Mouse (Mus musculus): Measurements from ENCODE around the gene Srp54a. TPM values are rescaled to one million over a fixed set of nuclear protein-coding genes. Genes with fewer than 3 reads are reported as not detected.
"Not testable (repeated sequence)": the region's sequence is repeated elsewhere in the genome, so short reads cannot be mapped to it uniquely, and the experiment has no call there.

Gene Srp54a
- polyA plus RNA-seq, 1 experiment from 2014 or later: 184 TPM

- H3K9ac ChIP-seq (ENCODE audit: low read length); H3K4me3 ChIP-seq (ENCODE audit: low read depth, low read length): not testable (repeated sequence)
- WGBS: 88% methylated on average over 1 of the region's 7 CpGs
These were observed 12.1 kb downstream of the Srp54a start for GRCm38 (mm10) chr12:55092127-55092526.

GRCm38 (mm10) chr12:55112616-55113015 is 32.6 kb downstream of the Srp54a start:
- H3K9ac ChIP-seq (ENCODE audit: low read length); H3K27ac ChIP-seq (ENCODE audit: low read depth, low read length); H3K4me2 ChIP-seq; H3K27me3 ChIP-seq (ENCODE audit: control insufficient read depth, insufficient read depth, low read length); H3K36me3 ChIP-seq (ENCODE audit: control insufficient read depth, insufficient read depth, low read length); H3K4me3 ChIP-seq (ENCODE audit: low read depth, low read length); DNase-seq (ENCODE audit: low spot score, missing footprints); H3K4me1 ChIP-seq (ENCODE audit: control insufficient read depth, insufficient read depth, low read length); ATAC-seq (ENCODE audit: low FRiP score); H3K9me3 ChIP-seq (ENCODE audit: control insufficient read depth, low read length): not testable (repeated sequence)
- WGBS: no CpG with 5 or more reads among the region's 7 CpGs

More at GRCm38 (mm10) chr12:55092127-55092526, 12.1 kb downstream of the Srp54a start:
- not testable (repeated sequence) for H3K27ac ChIP-seq (ENCODE audit: low read depth, low read length); H3K36me3 ChIP-seq (ENCODE audit: control insufficient read depth, insufficient read depth, low read length); ATAC-seq (ENCODE audit: low FRiP score); H3K9me3 ChIP-seq (ENCODE audit: control insufficient read depth, low read length); H3K27me3 ChIP-seq (ENCODE audit: control insufficient read depth, insufficient read depth, low read length); DNase-seq (ENCODE audit: low spot score, missing footprints); H3K4me2 ChIP-seq; H3K4me1 ChIP-seq (ENCODE audit: control insufficient read depth, insufficient read depth, low read length)

GRCm38 (mm10) chr12:55124242-55124641 is 44.2 kb downstream of the Srp54a start, which contains the start of gene Fam177a:
Gene Fam177a, plus strand, starts transcription at chr12:55124469.
- not testable (repeated sequence) for DNase-seq (ENCODE audit: low spot score, missing footprints); H3K9me3 ChIP-seq (ENCODE audit: control insufficient read depth, low read length); H3K27me3 ChIP-seq (ENCODE audit: control insufficient read depth, insufficient read depth, low read length); H3K4me2 ChIP-seq; H3K4me3 ChIP-seq (ENCODE audit: low read depth, low read length); H3K4me1 ChIP-seq (ENCODE audit: control insufficient read depth, insufficient read depth, low read length); H3K27ac ChIP-seq (ENCODE audit: low read depth, low read length); H3K36me3 ChIP-seq (ENCODE audit: control insufficient read depth, insufficient read depth, low read length); H3K9ac ChIP-seq (ENCODE audit: low read length)
- no CpG with 5 or more reads among the region's 40 CpGs for WGBS
- ATAC-seq (ENCODE audit: low FRiP score): peak; percentile 96

DNA sequence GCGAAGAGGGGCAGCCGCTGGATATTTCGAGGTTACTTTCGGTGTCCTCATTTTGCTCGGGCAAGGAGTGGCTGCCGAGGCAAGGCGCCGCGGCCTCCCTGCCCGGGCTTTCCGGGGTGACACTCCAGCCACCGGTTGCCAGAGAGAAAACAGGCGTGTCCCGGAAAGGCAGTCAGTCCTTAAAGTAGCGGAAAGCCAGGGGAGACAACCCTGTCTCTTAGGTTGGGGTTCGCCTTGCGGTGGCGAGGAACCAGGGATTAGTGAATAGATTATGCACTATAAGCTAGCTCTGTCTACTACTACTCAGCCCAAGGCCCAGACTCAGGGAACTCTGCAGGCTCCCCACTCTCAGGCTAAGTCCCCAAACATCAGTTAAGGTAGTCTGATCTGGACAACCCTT is 44.7 kb downstream of the Srp54a start:
- DNase-seq (ENCODE audit: low spot score, missing footprints); H3K9ac ChIP-seq (ENCODE audit: low read length); H3K36me3 ChIP-seq (ENCODE audit: control insufficient read depth, insufficient read depth, low read length); H3K27ac ChIP-seq (ENCODE audit: low read depth, low read length); H3K9me3 ChIP-seq (ENCODE audit: control insufficient read depth, low read length); H3K4me2 ChIP-seq; H3K27me3 ChIP-seq (ENCODE audit: control insufficient read depth, insufficient read depth, low read length); H3K4me1 ChIP-seq (ENCODE audit: control insufficient read depth, insufficient read depth, low read length); H3K4me3 ChIP-seq (ENCODE audit: low read depth, low read length): not testable (repeated sequence)
- ATAC-seq (ENCODE audit: low FRiP score): peak; percentile 52; the same call in 1 of the 2 replicates
- no CpG with 5 or more reads among the region's 18 CpGs for WGBS

GRCm38 (mm10) chr12:55135540-55135939 is 55.5 kb downstream of the Srp54a start:
- not testable (repeated sequence) for H3K4me2 ChIP-seq; H3K9me3 ChIP-seq (ENCODE audit: control insufficient read depth, low read length); ATAC-seq (ENCODE audit: low FRiP score); DNase-seq (ENCODE audit: low spot score, missing footprints); H3K9ac ChIP-seq (ENCODE audit: low read length); H3K4me3 ChIP-seq (ENCODE audit: low read depth, low read length); H3K27me3 ChIP-seq (ENCODE audit: control insufficient read depth, insufficient read depth, low read length); H3K36me3 ChIP-seq (ENCODE audit: control insufficient read depth, insufficient read depth, low read length); H3K27ac ChIP-seq (ENCODE audit: low read depth, low read length); H3K4me1 ChIP-seq (ENCODE audit: control insufficient read depth, insufficient read depth, low read length)
- no CpG with 5 or more reads among the region's 6 CpGs for WGBS

DNA sequence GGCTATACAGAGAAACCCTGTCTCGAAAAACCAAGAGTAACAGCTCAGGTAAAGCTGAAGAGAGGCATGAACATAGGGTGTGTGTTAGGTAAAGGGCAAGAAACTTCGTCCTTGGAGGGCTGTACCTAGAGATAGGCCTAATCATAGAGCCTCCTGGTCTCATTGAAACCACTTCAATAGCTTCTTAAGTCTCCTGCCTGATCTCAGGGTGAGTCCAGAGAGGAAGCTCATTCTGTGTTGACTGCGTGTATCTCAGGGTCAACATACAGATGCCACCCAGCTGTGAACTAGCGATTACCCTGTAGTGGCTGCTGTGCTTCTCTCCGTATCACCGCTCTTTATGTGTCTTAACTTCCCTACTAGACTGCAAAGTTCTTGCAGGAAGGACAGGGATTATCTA is 57.8 kb downstream of the Srp54a start:
- not testable (repeated sequence) for H3K9ac ChIP-seq (ENCODE audit: low read length); H3K4me3 ChIP-seq (ENCODE audit: low read depth, low read length); ATAC-seq (ENCODE audit: low FRiP score); DNase-seq (ENCODE audit: low spot score, missing footprints); H3K4me1 ChIP-seq (ENCODE audit: control insufficient read depth, insufficient read depth, low read length); H3K4me2 ChIP-seq; H3K27me3 ChIP-seq (ENCODE audit: control insufficient read depth, insufficient read depth, low read length); H3K9me3 ChIP-seq (ENCODE audit: control insufficient read depth, low read length); H3K27ac ChIP-seq (ENCODE audit: low read depth, low read length); H3K36me3 ChIP-seq (ENCODE audit: control insufficient read depth, insufficient read depth, low read length)
- WGBS: no CpG with 5 or more reads among the region's 6 CpGs

DNA sequence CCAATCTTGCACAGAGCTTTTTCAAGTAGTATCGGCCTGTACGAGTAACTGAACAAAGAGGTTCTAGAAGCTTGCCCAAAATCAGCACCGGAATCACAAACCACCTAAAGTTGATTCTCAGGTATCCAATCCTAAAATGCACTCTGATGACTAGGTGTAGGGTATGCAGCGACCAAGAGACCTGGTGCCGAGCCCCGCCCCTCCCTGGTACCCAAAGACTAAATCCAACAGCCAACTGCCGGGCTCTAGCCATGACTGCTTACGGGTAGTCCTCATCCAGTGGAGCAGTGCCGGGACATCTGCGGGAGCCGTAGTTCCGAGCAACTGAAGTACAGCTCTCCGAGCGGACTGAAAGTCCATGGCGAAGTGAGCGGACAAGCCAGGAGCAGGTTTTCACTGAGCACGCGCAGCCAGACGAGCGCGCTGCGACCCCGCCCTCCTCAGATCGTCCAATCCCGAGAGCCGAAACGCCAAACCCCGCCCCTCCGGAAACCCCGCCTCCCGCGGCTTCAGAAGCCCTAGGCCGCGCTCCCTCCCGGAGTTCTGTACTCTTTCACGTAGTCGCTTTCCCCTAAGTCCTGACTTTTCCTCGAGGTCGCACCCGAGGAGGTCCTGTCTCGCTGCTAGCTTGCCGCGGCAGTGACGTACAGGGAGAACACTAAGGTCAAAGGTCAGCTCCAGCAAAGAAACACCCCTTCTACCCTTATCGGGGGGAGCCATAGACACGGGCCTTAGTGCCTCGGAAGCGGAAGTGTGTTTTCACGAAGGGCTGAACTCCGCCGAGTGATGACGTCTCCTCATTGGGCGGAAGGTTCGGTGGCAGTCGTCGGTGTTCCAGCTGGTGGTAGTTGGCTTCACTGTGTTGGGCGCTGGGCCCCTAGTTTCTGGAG is 74.7 kb downstream of the Srp54a start, which contains the start of gene Srp54b:
Gene Srp54b (plus strand): TSS at position 546 of the 890 bp plus-strand sequence.
- not testable (repeated sequence) for H3K4me1 ChIP-seq (ENCODE audit: control insufficient read depth, insufficient read depth, low read length); H3K4me3 ChIP-seq (ENCODE audit: low read depth, low read length); H3K27ac ChIP-seq (ENCODE audit: low read depth, low read length); DNase-seq (ENCODE audit: low spot score, missing footprints); H3K9ac ChIP-seq (ENCODE audit: low read length); H3K36me3 ChIP-seq (ENCODE audit: control insufficient read depth, insufficient read depth, low read length); H3K27me3 ChIP-seq (ENCODE audit: control insufficient read depth, insufficient read depth, low read length); H3K9me3 ChIP-seq (ENCODE audit: control insufficient read depth, low read length); H3K4me2 ChIP-seq
- no CpG with 5 or more reads among the region's 57 CpGs for WGBS
- peak; percentile 99 for ATAC-seq (ENCODE audit: low FRiP score)

DNA sequence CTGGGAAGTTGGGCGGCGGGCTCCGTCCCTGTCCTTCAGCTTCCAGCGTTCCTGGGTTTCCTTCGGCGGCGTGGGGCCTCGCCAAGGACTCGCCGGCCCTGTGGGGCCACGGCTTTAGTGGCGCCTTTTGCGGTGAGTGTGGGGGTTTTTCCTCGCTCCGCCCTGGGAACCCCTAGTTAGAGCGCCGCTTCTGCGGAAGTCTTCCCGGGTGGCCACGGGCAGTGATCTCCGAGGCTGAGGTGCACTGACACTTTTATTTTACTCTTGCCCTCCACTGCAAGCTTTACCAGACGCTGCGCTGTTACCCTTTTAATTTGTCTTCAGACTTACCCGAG is 75.4 kb downstream of the Srp54a start:
- peak; percentile 60; the same call in 1 of the 2 replicates for ATAC-seq (ENCODE audit: low FRiP score)
- H3K9ac ChIP-seq (ENCODE audit: low read length); H3K27ac ChIP-seq (ENCODE audit: low read depth, low read length); H3K4me3 ChIP-seq (ENCODE audit: low read depth, low read length); H3K9me3 ChIP-seq (ENCODE audit: control insufficient read depth, low read length); H3K4me1 ChIP-seq (ENCODE audit: control insufficient read depth, insufficient read depth, low read length); H3K4me2 ChIP-seq; DNase-seq (ENCODE audit: low spot score, missing footprints); H3K36me3 ChIP-seq (ENCODE audit: control insufficient read depth, insufficient read depth, low read length); H3K27me3 ChIP-seq (ENCODE audit: control insufficient read depth, insufficient read depth, low read length): not testable (repeated sequence)
- WGBS: under 1% methylated on average over 8 of the region's 24 CpGs
